Mouse (Mus musculus): Measurements from ENCODE around the gene Sec61a1. TPM values are rescaled to one million over a fixed set of nuclear protein-coding genes. Genes with fewer than 3 reads are reported as not detected.

Sec61a1 gene
- total and polyA plus RNA-seq, 3 experiments: 139 to 276 (median 237) TPM

GRCm38 (mm10) chr6:88544241-88544640 lies 25.5 kb upstream of the Sec61a1 start:
- Histone ChIP-seq H3K27ac (ENCODE audit: insufficient read depth, low read depth) (no peak overlapping the region), H3K36me3 (replicated peaks in 1 of 2; ENCODE audit: control insufficient read depth in 1 of 2, insufficient read depth in 1 of 2, low read length in 1 of 2) (no peaks in the 10 kb centered on the region), H3K9me3 (replicated peaks; ENCODE audit: low read length) (no peaks in the 10 kb centered on the region), H3K27me3 (replicated peaks) (peaks cover 43% of the 10 kb centered on the region), H3K9ac (ENCODE audit: insufficient read depth, low read depth) (no peak overlapping the region), H3K4me3 (replicated peaks in 1 of 3; ENCODE audit: low read depth in 2 of 3, low read length in 2 of 3, poor library complexity in 1 of 3) (no peak overlapping the region), H3K4me1 (ENCODE audit: control insufficient read depth in 1 of 2, insufficient read depth in 2 of 2) (peaks cover 0 to 3% of the 10 kb centered on the region in 2 experiments; a peak in 1 of 4 replicates), H3K79me2 (replicated peaks; ENCODE audit: control insufficient read depth, extremely low read depth, insufficient read depth, poor library complexity, severe bottlenecking) (no peaks in the 10 kb centered on the region), H3K4me2 (ENCODE audit: insufficient read depth, low read depth, poor library complexity, severe bottlenecking) (no peak overlapping the region)
- TF ChIP-seq ZNF384 (IDR thresholded peaks at IDR 0.05; ENCODE audit: low read depth, low read length): no peak
- DNase-seq (ENCODE audit: extremely low read depth): no peak
- dilution Hi-C loops (cut with MboI; ENCODE audit: extremely low pct_ligation_motif_present, extremely low pct_unique_long_range_greater_than_20kb, low sequenced_read_pairs) (no loop called here), in situ Hi-C loops (cut with MboI; ENCODE audit: low pct_ligation_motif_present, low pct_unique_long_range_greater_than_20kb, low sequenced_read_pairs) (no loop called here)

GRCm38 (mm10) chr6:88540093-88540755 lies 21.5 kb upstream of the Sec61a1 start:
- Histone ChIP-seq H3K27ac (ENCODE audit: insufficient read depth, low read depth) (no peak overlapping the region), H3K36me3 (replicated peaks in 1 of 2; ENCODE audit: control insufficient read depth in 1 of 2, insufficient read depth in 1 of 2, low read length in 1 of 2) (no peaks in the 10 kb centered on the region), H3K79me2 (replicated peaks; ENCODE audit: control insufficient read depth, extremely low read depth, insufficient read depth, poor library complexity, severe bottlenecking) (no peaks in the 10 kb centered on the region), H3K4me3 (replicated peaks in 1 of 3; ENCODE audit: low read depth in 2 of 3, low read length in 2 of 3, poor library complexity in 1 of 3) (no peak overlapping the region), H3K4me1 (ENCODE audit: control insufficient read depth in 1 of 2, insufficient read depth in 2 of 2) (no peaks in the 10 kb centered on the region), H3K4me2 (ENCODE audit: insufficient read depth, low read depth, poor library complexity, severe bottlenecking) (no peak overlapping the region), H3K27me3 (replicated peaks) (peaks cover 36% of the 10 kb centered on the region), H3K9me3 (replicated peaks; ENCODE audit: low read length) (no peaks in the 10 kb centered on the region), H3K9ac (ENCODE audit: insufficient read depth, low read depth) (no peak overlapping the region)
- TF ChIP-seq TCF12 (IDR thresholded peaks at IDR 0.05; ENCODE audit: low read depth, low read length) (no peak), CTCF (conservative IDR thresholded peaks at IDR 0.05 in 1 of 2, IDR thresholded peaks at IDR 0.05 in 1 of 2; ENCODE audit: low read depth in 2 of 2, low read length in 2 of 2) (no peak), PAX5 (IDR thresholded peaks at IDR 0.05; ENCODE audit: low read length) (no peak), ETS1 (conservative IDR thresholded peaks at IDR 0.05; ENCODE audit: low read depth, low read length) (no peak), NRF1 (IDR thresholded peaks at IDR 0.05; ENCODE audit: low read depth, low read length) (no peak), TBP (conservative IDR thresholded peaks at IDR 0.05; ENCODE audit: low read depth, low read length) (no peak), MAX (IDR thresholded peaks at IDR 0.05; ENCODE audit: low read length) (no peak), SIN3A (IDR thresholded peaks at IDR 0.05; ENCODE audit: low read length) (no peak), ZC3H11A (IDR thresholded peaks at IDR 0.05; ENCODE audit: low read depth, low read length) (no peak), CHD1 (IDR thresholded peaks at IDR 0.05; ENCODE audit: low read depth, low read length) (no peak), ZMIZ1 (IDR thresholded peaks at IDR 0.05; ENCODE audit: low read depth, low read length) (no peak), JUN (IDR thresholded peaks at IDR 0.05; ENCODE audit: insufficient read depth, low read depth, low read length) (no peak), ZNF384 (IDR thresholded peaks at IDR 0.05; ENCODE audit: low read depth, low read length) (no peak), SMC3 (IDR thresholded peaks at IDR 0.05; ENCODE audit: low read depth, low read length) (no peak), MAZ (IDR thresholded peaks at IDR 0.05; ENCODE audit: low read depth, low read length) (no peak), USF2 (conservative IDR thresholded peaks at IDR 0.05; ENCODE audit: low read depth, low read length) (no peak)
- in situ Hi-C loops (cut with MboI; ENCODE audit: low pct_ligation_motif_present, low pct_unique_long_range_greater_than_20kb, low sequenced_read_pairs): no loop called here
- dilution Hi-C loops (cut with MboI; ENCODE audit: extremely low pct_ligation_motif_present, extremely low pct_unique_long_range_greater_than_20kb, low sequenced_read_pairs): no loop called here
- no peak for DNase-seq (ENCODE audit: extremely low read depth)
